Mouse (Mus musculus) CH12.LX (cell line): Measurements from ENCODE around the gene Dbx2.

Source experiments
- JUN ChIP-seq: IDR thresholded peaks from 2 replicates; pipeline ENCODE4 v1.6.1; 2011; ENCODE audit warnings: low read depth, mild to moderate bottlenecking, low read length, improper control_type of control experiment, moderate library complexity; ENCODE audit not compliant: insufficient read depth
- TCF12 ChIP-seq: IDR thresholded peaks from 2 replicates; pipeline ENCODE4 v1.6.1; 2014; ENCODE audit warnings: low read depth, mild to moderate bottlenecking, inconsistent platforms, low read length, improper control_type of control experiment

DNA sequence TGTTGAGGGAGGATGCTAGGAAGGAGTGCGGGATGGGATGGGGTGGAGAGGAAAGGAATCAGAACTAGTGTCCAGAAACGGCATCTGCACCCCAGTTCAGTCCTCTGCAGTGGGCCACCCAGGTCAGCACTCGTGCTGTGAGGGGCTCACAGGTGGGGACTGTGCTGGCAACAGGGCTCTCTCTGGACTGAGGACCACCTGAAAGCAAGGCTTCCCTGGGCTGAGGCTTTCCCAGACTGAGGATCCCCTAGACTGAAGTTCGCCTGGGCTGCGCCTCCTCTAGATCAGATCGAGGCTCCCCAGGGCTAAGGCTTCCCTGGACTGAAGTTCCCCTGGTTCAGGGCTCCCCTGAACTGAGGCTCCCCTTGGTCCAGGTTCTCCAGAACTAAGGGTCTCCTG, 1.9 kb downstream of the Dbx2 start:
- no peak for TF ChIP-seq TCF12
- no peak for TF ChIP-seq JUN
